Mouse (Mus musculus): Measurements from ENCODE around the gene Zfp747. TPM values are rescaled to one million over a fixed set of nuclear protein-coding genes. Genes with fewer than 3 reads are reported as not detected.
"Not testable (repeated sequence)": the region's sequence is repeated elsewhere in the genome, so short reads cannot be mapped to it uniquely, and the experiment has no call there.

Gene Zfp747
- 10.1 and 10.5 TPM in 2 replicates for polyA plus RNA-seq (2015; fragmentation: Nextera tagmentation; extraction: Ambion mirVana)

DNA sequence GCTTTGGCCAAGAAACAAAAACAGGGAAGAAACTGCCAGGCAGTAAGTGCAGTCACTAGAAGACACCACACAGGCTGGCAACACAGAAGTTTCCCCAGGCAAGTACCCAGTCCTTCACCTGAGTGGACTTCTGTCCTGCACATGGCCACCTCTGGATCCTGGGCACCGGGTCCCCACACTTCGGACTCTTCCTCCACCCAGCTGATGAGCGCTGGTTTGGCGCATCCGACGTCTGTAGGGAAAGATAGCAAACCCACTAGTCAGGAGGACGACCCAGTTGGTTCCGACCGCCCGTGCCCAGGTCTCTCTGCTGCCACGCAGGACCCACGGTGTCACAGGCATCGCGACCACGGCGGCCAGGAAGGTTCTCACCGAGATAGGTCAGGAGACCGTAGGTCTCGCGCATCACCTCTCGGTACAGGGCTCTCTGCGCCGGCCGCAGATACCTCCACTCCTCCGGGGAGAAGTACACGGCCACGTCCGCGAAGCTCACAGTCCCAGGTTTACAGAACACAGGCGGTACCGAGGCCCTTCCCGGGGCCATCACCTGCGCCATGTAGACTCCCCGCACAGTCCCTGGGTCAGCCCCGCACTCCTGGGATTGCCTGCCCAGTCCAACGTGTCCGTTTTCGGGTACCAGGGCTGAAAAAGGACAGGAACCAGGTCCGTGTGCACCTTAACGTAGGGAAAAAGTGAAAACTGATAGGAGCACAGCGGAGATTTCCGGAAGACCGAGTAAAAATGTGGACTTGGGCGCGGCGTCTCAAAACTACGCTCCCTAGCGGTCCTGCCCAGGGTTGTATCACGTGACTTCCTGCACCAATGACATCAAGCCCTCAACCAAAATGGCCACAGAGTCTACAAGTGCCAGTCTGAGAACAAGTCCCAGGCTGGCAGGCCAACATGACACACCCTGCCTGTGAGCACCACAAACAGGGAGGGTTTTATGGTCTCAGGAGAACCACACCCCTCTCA lies at the start of gene Zfp747:
Zfp747 (minus strand) TSS at position 780 of the 975 bp plus-strand sequence.
- Histone ChIP-seq H3K9ac (ENCODE audit: low read depth, low read length) (peak within 1 kb of the TSS; percentile 83), H3K4me2 (ENCODE audit: low read length) (peak within 1 kb of the TSS; percentile 66), H3K27ac (ENCODE audit: low read length) (peak within 1 kb of the TSS; percentile 78), H3K4me3 (ENCODE audit: low read depth, low read length) (peak within 1 kb of the TSS; percentile 74)
- ATAC-seq, result peak; percentile 92
- not testable (repeated sequence) for H3K27me3 ChIP-seq (ENCODE audit: control insufficient read depth, insufficient read depth, low read depth, low read length); H3K4me1 ChIP-seq (ENCODE audit: control insufficient read depth, insufficient read depth, low read length); H3K9me3 ChIP-seq (replicated peaks; ENCODE audit: control insufficient read depth, low read length, poor library complexity, severe bottlenecking); H3K36me3 ChIP-seq (ENCODE audit: control insufficient read depth, insufficient read depth, low read length)
- 1% methylated on average over 49 of the region's 49 CpGs for WGBS

- Histone ChIP-seq H3K36me3 (ENCODE audit: control insufficient read depth, insufficient read depth, low read length) (no peaks in the 10 kb centered on the region), H3K9ac (ENCODE audit: low read depth, low read length) (no peak overlapping the region), H3K9me3 (replicated peaks; ENCODE audit: control insufficient read depth, low read length, poor library complexity, severe bottlenecking) (no peaks in the 10 kb centered on the region), H3K27me3 (ENCODE audit: control insufficient read depth, insufficient read depth, low read depth, low read length) (no peaks in the 10 kb centered on the region), H3K4me3 (ENCODE audit: low read depth, low read length) (no peak overlapping the region), H3K4me2 (ENCODE audit: low read length) (no peak overlapping the region), H3K4me1 (ENCODE audit: control insufficient read depth, insufficient read depth, low read length) (peaks cover 5% of the 10 kb centered on the region), H3K27ac (ENCODE audit: low read length) (no peak overlapping the region)
- ATAC-seq, result no peak
- WGBS, result 85% methylated on average over 3 of the region's 3 CpGs
Observed at GRCm38 (mm10) chr7:127425291-127425690, 49.4 kb upstream of the Zfp747 start.

- Histone ChIP-seq H3K9me3 (replicated peaks; ENCODE audit: control insufficient read depth, low read length, poor library complexity, severe bottlenecking) (no peaks in the 10 kb centered on the region), H3K9ac (ENCODE audit: low read depth, low read length) (peak overlapping the region; percentile 95), H3K36me3 (ENCODE audit: control insufficient read depth, insufficient read depth, low read length) (no peaks in the 10 kb centered on the region), H3K27me3 (ENCODE audit: control insufficient read depth, insufficient read depth, low read depth, low read length) (no peaks in the 10 kb centered on the region), H3K4me2 (ENCODE audit: low read length) (peak overlapping the region; percentile 93), H3K4me1 (ENCODE audit: control insufficient read depth, insufficient read depth, low read length) (peaks cover 5% of the 10 kb centered on the region), H3K4me3 (ENCODE audit: low read depth, low read length) (peak overlapping the region; percentile 74), H3K27ac (ENCODE audit: low read length) (peak overlapping the region; percentile 82)
- ATAC-seq, result peak; percentile 84
- under 1% methylated on average over 15 of the region's 15 CpGs for WGBS
Observed at GRCm38 (mm10) chr7:127422247-127422646, 46.4 kb upstream of the Zfp747 start.

DNA sequence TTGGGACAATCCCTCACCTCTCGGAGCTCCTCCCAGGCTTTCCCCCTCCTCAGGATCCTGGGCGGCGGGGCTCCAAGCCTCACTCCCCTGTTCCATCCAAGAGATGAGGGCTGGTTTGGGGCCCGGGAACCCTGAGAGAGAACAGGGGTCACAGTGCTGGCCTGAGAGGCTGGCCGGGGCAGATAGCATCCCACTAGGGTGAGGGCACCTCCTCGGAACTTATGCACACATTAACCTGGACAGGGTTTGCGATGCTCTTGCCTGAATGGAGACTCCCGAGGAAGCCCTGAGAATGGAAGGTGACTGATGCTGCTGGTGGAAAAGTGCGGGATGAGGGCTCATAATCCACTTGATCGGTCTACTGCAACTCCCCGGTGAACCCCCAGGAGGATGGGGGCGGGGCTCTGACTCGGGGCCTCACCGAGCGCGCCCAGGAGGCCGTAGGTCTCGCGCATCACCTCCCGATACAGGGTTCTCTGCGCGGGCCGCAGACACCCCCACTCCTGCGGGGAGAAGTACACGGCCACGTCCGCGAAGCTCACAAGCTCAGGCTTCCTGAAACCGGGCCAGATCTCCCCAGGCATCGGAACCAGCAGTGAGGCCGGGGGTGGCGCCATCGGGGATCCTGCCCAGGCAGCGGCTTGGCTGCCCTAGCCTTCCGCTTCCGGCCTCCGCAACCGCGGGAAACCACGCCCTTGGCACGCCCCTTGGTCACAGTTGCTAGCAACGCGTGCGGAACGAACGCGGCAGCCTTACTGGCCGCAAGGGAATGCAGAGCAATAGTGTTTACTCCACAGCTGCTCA lies 45.7 kb upstream of the Zfp747 start, which contains the start of gene Zfp688:
Zfp688 (minus strand) TSS at position 681 of the 804 bp plus-strand sequence.
- Histone ChIP-seq H3K4me3 (ENCODE audit: low read depth, low read length) (peak within 1 kb of the TSS; percentile 74), H3K27me3 (ENCODE audit: control insufficient read depth, insufficient read depth, low read depth, low read length) (no peaks in the 10 kb centered on the region), H3K4me2 (ENCODE audit: low read length) (peak within 1 kb of the TSS; percentile 93), H3K27ac (ENCODE audit: low read length) (peak within 1 kb of the TSS; percentile 82), H3K9me3 (replicated peaks; ENCODE audit: control insufficient read depth, low read length, poor library complexity, severe bottlenecking) (no peaks in the 10 kb centered on the region), H3K36me3 (ENCODE audit: control insufficient read depth, insufficient read depth, low read length) (no peaks in the 10 kb centered on the region), H3K9ac (ENCODE audit: low read depth, low read length) (peak within 1 kb of the TSS; percentile 95), H3K4me1 (ENCODE audit: control insufficient read depth, insufficient read depth, low read length) (peaks cover 5% of the 10 kb centered on the region)
- under 1% methylated on average over 48 of the region's 48 CpGs for WGBS
- peak; percentile 96 for ATAC-seq

GRCm38 (mm10) chr7:127411418-127411817 lies 35.6 kb upstream of the Zfp747 start:
- 73% methylated on average over 2 of the region's 2 CpGs for WGBS

GRCm38 (mm10) chr7:127406002-127406987 lies 30.4 kb upstream of the Zfp747 start, which contains the start of gene Zfp764:
Zfp764 (minus strand) TSS chr7:127406822.
- peak within 1 kb of the TSS; percentile 81 for H3K27ac ChIP-seq (ENCODE audit: low read length)
- peak within 1 kb of the TSS; percentile 83 for H3K4me2 ChIP-seq (ENCODE audit: low read length)
- not testable (repeated sequence) for H3K9me3 ChIP-seq (replicated peaks; ENCODE audit: control insufficient read depth, low read length, poor library complexity, severe bottlenecking); H3K27me3 ChIP-seq (ENCODE audit: control insufficient read depth, insufficient read depth, low read depth, low read length); H3K4me1 ChIP-seq (ENCODE audit: control insufficient read depth, insufficient read depth, low read length); H3K36me3 ChIP-seq (ENCODE audit: control insufficient read depth, insufficient read depth, low read length)
- peak within 1 kb of the TSS; percentile 53 for H3K4me3 ChIP-seq (ENCODE audit: low read depth, low read length)
- ATAC-seq, result peak; percentile 88
- WGBS, result 6% methylated on average over 40 of the region's 40 CpGs
- peak within 1 kb of the TSS; percentile 79 for H3K9ac ChIP-seq (ENCODE audit: low read depth, low read length)

More at GRCm38 (mm10) chr7:127411418-127411817, 35.6 kb upstream of the Zfp747 start:
- Histone ChIP-seq H3K36me3 (ENCODE audit: control insufficient read depth, insufficient read depth, low read length) (no peaks in the 10 kb centered on the region), H3K9ac (ENCODE audit: low read depth, low read length) (no peak overlapping the region), H3K4me2 (ENCODE audit: low read length) (no peak overlapping the region), H3K27me3 (ENCODE audit: control insufficient read depth, insufficient read depth, low read depth, low read length) (no peaks in the 10 kb centered on the region), H3K4me3 (ENCODE audit: low read depth, low read length) (no peak overlapping the region), H3K9me3 (replicated peaks; ENCODE audit: control insufficient read depth, low read length, poor library complexity, severe bottlenecking) (no peaks in the 10 kb centered on the region), H3K27ac (ENCODE audit: low read length) (no peak overlapping the region), H3K4me1 (ENCODE audit: control insufficient read depth, insufficient read depth, low read length) (no peaks in the 10 kb centered on the region)
- ATAC-seq, result no peak

DNA sequence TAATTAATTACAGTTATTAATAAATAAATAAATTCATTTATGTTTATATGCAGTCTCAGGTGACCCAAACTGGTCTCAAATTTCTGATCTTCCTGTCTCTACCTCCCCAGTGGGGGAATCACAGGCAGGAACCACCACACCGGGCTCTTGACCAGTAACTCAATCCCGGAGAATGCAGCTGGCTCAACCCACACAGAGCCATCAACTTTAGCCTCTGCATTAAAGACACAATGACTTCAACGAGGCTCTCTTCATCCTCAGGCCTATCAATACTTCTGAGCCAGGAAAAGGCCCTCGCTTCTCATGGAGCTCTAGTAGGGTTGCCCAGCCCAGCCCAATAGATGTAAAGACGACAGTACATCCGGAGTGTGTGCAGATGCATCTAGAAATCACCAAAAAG lies 28.3 kb upstream of the Zfp747 start:
- H3K9me3 ChIP-seq (replicated peaks; ENCODE audit: control insufficient read depth, low read length, poor library complexity, severe bottlenecking); H3K9ac ChIP-seq (ENCODE audit: low read depth, low read length); H3K36me3 ChIP-seq (ENCODE audit: control insufficient read depth, insufficient read depth, low read length); H3K27ac ChIP-seq (ENCODE audit: low read length); ATAC-seq; H3K4me3 ChIP-seq (ENCODE audit: low read depth, low read length); H3K27me3 ChIP-seq (ENCODE audit: control insufficient read depth, insufficient read depth, low read depth, low read length); H3K4me2 ChIP-seq (ENCODE audit: low read length); H3K4me1 ChIP-seq (ENCODE audit: control insufficient read depth, insufficient read depth, low read length): not testable (repeated sequence)
- WGBS, result 98% methylated on average over 6 of the region's 6 CpGs

- no peaks in the 10 kb centered on the region for H3K27me3 ChIP-seq (ENCODE audit: control insufficient read depth, insufficient read depth, low read depth, low read length)
- H3K27ac ChIP-seq (ENCODE audit: low read length), result no peak overlapping the region
- peaks cover 3% of the 10 kb centered on the region; the same call in 1 of the 2 replicates for H3K4me1 ChIP-seq (ENCODE audit: control insufficient read depth, insufficient read depth, low read length)
- H3K36me3 ChIP-seq (ENCODE audit: control insufficient read depth, insufficient read depth, low read length), result no peaks in the 10 kb centered on the region
- ATAC-seq, result no peak
- H3K9ac ChIP-seq (ENCODE audit: low read depth, low read length), result no peak overlapping the region
- H3K9me3 ChIP-seq (replicated peaks; ENCODE audit: control insufficient read depth, low read length, poor library complexity, severe bottlenecking), result no peaks in the 10 kb centered on the region
- WGBS, result 57% methylated on average over 2 of the region's 2 CpGs
- H3K4me3 ChIP-seq (ENCODE audit: low read depth, low read length), result no peak overlapping the region
- no peak overlapping the region for H3K4me2 ChIP-seq (ENCODE audit: low read length)
Observed at GRCm38 (mm10) chr7:127402980-127403379, 27.1 kb upstream of the Zfp747 start.
